Mouse (Mus musculus) ES-Bruce4 (cell line): ENCODE results near the gene Ifnk.

Experiments
- EP300 ChIP-seq: IDR thresholded peaks from 2 replicates; pipeline ENCODE4 v1.6.1; 2011; ENCODE audit warnings: low read depth, low read length; ENCODE audit not compliant: insufficient read depth
- POLR2A ChIP-seq: IDR thresholded peaks from one replicate; pipeline ENCODE4 v1.8.1; 2011; ENCODE audit warnings: low read length; ENCODE audit not compliant: insufficient read depth

GRCm38 (mm10) chr4:35156149-35156611 lies 4.3 kb downstream of the Ifnk start:
- TF ChIP-seq POLR2A = peak; percentile 37
- no peak for TF ChIP-seq EP300
